Mouse (Mus musculus) thymus, adult 18-20 months (tissue): ENCODE data around the gene Rangap1.
A peak's percentile ranks its signal among the peaks of the same experiment; 100 is the strongest.

Experiments used
- DNase-seq, 2 experiments: peaks; one replicate each; pipeline ENCODE4 v3.0.0; 2022; ENCODE audit warnings: mixed read lengths in 2 of 2

The Rangap1 gene

GRCm38 (mm10) chr15:81693967-81694881 is 51.1 kb downstream of the Rangap1 start:
- peak; percentile 52 to 62 for DNase-seq

GRCm38 (mm10) chr15:81693366-81693966 is 51.9 kb downstream of the Rangap1 start:
- DNase-seq, result no peak

GRCm38 (mm10) chr15:81680301-81680805 is 65.0 kb downstream of the Rangap1 start:
- DNase-seq, result no peak

GRCm38 (mm10) chr15:81676637-81677036 is 68.7 kb downstream of the Rangap1 start:
- no peak for DNase-seq

GRCm38 (mm10) chr15:81670231-81670640 is 75.1 kb downstream of the Rangap1 start:
- no peak for DNase-seq

GRCm38 (mm10) chr15:81666957-81667356 is 78.4 kb downstream of the Rangap1 start:
- no peak for DNase-seq

GRCm38 (mm10) chr15:81663697-81664561 is 81.4 kb downstream of the Rangap1 start, which contains the start of gene L3mbtl2:
L3mbtl2 (plus strand) TSS chr15:81663889.
- DNase-seq, result peak; percentile 86 to 90

- DNase-seq, result no peak
Observed at GRCm38 (mm10) chr15:81663281-81663680, 82.0 kb downstream of the Rangap1 start.

- DNase-seq, result no peak
Observed at GRCm38 (mm10) chr15:81661701-81662100, 83.6 kb downstream of the Rangap1 start.
